Mouse (Mus musculus) left cerebral cortex, adult 9 months (tissue): ENCODE measurements around the gene Dock10.

Source experiments
- DNase-seq, 2 experiments: peaks; one replicate each; pipeline ENCODE4 v3.0.0; 2022; ENCODE audit warnings: low spot score in 2 of 2

Gene Dock10

DNA sequence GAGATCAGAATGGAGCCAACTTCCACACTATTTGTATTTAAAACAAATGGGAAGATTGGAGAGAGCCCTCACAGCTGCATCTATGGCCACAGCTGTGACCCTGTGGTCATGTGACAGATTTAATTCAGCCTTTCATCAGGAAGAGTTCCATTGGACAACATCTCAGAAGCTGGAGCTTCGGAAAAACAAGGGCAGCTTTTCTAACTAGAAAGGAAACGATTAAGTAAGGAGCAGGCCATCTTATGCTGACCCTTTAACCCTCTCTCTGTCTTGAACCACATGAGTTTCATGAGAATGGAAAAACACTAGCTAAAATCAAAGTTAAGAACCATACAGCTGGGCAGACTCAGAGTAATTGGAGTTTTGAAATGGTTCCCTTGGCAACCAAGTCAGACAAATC, 101.9 kb downstream of the Dock10 start:
- DNase-seq = no peak

DNA sequence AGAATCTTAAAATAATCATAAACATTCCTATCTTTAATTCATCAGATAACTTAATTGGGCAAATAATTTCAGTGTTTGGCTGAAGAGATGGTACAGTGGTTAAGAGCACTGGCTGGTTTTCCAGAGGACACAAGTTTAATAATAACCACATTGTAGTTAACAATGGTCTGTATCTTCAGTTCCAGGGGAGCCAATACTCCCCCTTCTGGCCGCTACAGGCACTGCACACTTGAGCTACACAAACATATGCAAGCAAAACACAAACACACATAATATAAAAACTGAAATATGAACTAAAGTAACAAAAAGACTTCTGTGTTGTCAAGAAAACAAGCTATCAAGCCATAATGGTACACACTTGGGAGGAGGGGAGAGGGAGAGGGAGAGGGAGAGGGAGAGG, 102.5 kb downstream of the Dock10 start:
- no peak for DNase-seq

DNA sequence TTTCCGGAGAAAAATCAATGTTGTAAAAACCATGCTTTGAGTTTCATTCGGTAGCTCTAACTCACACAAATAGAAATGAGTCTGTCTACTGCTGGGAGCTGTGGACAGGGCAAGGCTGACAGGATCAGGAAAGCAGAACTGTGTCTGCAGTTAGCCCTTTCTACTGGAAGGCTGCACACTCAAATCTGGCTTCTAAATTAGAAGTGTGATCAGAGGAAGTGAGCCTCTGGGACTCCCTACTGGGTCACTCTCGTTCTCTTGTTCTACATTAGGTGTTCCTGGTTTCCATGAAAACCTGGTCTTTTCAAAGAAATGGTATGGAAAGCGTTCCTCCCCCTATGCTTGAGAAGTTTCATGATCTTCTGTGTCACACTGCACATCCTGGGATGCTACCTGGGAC, 103.1 kb downstream of the Dock10 start:
- no peak for DNase-seq

GRCm38 (mm10) chr1:80654177-80654576, 104.2 kb downstream of the Dock10 start:
- no peak for DNase-seq

DNA sequence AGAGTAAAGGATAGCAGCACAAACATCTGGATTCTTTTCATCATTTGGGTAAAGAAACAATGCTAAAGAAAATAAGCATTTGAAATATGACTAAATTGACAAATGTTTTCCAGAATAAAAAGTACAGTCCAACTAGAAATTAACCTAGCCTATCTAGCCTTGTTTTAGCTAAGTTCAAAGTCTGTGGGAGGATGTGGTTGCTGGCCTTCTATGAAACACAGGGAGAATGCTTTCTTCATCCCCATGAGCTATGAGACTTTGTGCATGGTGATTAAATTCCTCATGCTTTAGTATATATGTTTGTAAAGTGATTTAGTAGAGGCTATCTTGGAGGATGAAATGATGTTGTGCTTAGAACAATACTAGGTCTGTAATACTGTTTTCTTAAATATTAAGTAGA, 105.5 kb downstream of the Dock10 start:
- DNase-seq = no peak

DNA sequence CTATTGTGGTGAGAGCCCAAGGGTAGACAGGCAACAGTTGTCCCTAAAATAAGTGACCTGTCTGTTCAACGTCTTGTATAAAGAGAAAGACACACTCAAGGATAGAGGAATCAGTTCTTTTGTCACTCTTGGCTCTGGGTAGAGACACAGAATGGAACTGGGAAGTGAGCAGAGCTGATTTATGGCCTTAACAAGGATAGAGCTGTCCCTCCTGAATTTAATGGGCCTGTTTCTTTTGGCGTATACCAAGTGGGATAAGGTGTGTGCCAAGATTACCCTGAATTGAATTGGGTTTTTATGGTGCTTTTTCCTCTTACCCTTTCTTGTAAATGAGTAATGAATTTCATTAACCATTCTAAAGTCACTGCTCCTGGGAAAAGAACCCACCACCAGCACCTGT, 106.2 kb downstream of the Dock10 start:
- DNase-seq = no peak

DNA sequence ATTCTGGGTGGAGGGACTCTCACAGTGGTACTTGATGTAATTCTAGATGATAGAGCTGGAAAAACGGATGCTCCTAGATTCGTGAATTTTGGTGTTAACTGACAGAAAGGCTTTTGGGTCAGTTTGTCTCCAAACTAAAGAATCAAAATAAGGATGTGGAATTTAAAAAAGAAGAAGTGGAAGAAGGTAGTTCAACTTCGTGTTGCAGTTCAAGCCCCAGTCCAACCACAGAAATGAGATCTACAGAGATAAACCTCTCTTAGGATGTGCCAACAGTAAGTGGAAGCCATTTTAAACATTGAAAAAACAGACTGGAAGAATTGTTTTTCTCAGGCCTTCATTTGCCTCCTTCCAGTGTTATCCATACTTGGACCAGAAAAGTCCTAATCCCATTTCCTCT, 111.7 kb downstream of the Dock10 start:
- DNase-seq = no peak

- DNase-seq = no peak
Observed at GRCm38 (mm10) chr1:80643866-80644451, 114.4 kb downstream of the Dock10 start.

DNA sequence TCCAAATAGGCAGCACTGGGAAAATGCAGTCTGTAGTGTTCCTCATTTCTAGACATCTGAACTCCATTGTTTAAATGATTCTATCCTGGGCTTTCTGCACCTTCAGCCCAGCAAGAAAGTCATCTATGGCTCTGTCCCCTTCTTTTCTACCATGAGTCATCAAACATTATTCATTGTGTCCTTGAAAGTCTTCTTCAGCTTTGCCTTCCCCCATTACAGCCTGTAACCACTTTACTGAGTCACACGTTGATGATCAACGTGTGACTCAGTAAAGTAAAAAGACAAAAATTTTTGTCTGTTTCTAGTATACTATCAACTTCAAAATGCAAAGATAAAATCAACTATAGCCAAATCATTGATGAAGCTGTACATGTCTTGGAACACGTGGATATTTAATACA, 116.5 kb downstream of the Dock10 start:
- DNase-seq = no peak

GRCm38 (mm10) chr1:80641288-80641687, 117.0 kb downstream of the Dock10 start:
- no peak for DNase-seq

GRCm38 (mm10) chr1:80639553-80639952, 118.8 kb downstream of the Dock10 start:
- no peak for DNase-seq

GRCm38 (mm10) chr1:80637214-80637705, 121.1 kb downstream of the Dock10 start:
- DNase-seq = peak in 1 of 2 experiments; percentile 65

DNA sequence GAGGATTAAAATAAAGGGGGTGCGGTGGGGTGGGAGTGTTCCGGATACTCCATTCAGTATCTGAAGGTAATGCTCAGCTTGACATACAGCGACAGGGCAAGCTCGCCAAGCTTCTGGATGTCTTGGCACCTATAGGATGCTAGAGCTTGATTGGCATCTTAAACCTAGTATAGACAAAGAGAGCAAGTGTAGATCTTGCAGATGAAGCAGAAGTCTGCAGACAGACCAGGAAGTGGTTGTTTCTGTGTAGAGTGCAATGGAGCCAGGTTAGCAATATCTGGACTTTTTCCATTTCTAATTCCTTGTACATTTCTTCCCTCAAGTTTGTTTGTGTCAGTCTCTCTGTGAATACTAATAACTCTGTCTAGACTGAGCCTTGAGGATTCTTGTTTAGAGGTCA, 122.5 kb downstream of the Dock10 start:
- DNase-seq = no peak

DNA sequence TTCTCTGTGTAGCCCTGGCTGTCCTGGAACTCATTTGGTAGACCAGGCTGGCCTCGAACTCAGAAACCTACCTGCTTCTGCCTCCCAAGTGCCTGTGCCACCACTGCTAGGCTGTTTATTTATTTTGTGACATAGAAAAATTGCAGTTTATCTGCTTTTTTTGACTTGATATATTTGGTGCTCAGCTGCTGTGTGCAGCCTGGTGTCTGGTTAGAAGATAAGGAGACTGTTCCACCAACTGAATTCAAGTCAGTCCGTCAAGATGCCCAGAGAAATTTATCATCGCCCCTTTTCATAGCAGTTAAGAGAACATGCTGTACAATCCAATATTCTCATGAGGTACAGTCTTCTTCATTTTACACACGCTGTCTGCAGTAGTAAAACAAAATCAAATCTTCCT, 124.8 kb downstream of the Dock10 start:
- DNase-seq = no peak

DNA sequence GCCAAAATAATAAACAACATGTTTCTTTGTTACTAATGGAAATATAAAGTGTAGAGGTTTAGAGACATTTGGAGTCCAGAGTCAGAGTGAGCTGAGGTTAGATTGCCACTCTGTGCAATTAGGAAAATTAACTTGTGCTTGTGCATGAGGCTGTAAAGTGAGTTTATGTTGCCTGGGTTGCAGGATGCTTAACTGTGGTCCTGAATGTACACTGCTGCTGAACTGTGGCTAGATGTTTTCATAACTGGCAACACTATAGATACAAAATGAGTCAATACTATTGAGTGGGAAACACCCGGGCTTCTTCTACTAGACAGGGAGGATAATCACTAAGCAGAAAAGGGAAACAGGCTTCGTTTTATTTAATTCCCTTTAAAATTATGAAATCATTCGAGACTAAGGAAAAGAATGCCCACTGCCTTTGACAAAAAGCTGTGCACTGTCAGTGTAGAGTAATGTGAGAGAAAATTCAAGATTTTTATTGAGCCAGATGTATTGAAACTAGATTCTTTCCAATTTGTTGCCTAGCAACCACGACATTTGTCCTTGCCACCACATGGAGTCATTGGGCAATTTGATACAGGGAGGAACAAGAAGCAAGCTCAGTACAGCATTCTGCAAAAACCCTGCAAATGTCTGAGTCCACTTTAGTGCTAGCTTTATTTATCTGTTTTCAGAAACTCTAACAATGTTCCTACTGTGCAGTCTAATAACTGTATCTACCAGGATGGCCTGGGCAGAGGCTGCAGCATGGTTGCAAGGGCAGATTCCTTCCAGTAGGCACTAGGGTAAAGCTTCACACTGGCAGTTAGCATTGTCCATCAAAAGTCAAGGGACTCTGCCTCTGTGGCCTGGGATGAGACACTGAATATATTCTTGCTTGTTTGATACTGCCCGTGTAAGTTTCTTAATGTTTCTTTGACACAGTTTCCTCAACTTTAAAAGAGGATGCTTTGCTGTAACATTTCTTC, 127.9 kb downstream of the Dock10 start:
- peak in 1 of 2 experiments; percentile 8 for DNase-seq

DNA sequence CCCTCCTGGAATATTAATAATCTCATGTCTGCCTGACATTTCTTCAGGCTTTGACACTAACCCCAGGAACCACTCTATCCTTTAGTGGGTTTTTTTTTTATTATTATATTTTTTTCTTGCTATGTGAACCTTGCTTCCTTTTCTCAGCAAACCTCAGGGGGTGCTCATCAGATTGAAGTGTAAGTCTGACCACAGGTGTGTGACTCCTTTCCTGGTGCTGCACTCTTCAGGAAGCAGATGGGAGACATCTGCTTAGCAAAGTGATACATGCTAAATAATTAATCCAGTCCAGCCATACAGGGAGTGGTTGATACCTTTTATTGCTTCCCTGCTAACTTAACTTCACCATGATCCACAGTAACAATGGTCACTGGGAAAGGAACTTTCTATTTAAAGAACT, 130.3 kb downstream of the Dock10 start:
- DNase-seq = no peak

DNA sequence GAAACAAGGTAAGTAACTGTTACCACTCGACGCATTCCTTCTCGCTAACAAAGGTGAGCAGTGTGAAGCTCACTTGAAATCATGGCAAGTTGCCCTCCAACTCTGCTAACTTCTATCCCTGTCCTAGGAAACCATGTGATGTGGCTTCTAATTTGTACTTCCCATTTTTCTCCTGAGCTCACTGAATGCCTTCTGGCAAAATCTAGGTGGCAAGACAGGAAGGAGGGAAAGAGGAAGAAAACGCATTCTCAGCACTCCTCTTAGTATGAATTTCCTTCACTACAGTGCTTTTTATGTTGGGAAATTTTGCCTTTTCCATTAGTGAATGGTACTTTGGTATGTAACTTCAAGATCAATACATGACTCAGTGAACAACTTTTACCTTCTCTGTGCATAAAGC, 131.5 kb downstream of the Dock10 start:
- no peak for DNase-seq

GRCm38 (mm10) chr1:80625371-80625770, 133.0 kb downstream of the Dock10 start:
- DNase-seq = no peak

- no peak for DNase-seq
Observed at GRCm38 (mm10) chr1:80624552-80624951, 133.8 kb downstream of the Dock10 start.

GRCm38 (mm10) chr1:80622646-80623045, 135.7 kb downstream of the Dock10 start:
- no peak for DNase-seq

GRCm38 (mm10) chr1:80619100-80619499, 139.2 kb downstream of the Dock10 start:
- DNase-seq = no peak

DNA sequence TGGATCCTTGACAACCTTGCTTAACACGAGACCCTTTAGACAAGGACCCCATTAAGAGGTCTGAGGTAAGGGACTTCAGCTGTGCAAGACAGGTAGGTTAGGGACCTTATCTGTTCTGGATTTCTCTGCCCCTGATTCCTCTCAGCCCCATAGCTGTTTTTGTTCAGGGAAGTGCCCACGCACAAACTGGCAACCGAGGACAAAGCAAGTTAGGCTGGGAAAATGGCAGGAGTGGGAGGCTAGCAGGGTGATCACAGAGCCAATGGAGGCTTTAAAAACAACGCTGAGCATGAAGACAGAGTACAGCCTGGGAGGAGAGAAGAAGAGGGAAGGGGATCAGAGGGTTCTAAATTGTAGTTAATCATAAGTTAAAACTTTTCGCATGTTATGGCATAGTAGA, 141.7 kb downstream of the Dock10 start:
- no peak for DNase-seq

DNA sequence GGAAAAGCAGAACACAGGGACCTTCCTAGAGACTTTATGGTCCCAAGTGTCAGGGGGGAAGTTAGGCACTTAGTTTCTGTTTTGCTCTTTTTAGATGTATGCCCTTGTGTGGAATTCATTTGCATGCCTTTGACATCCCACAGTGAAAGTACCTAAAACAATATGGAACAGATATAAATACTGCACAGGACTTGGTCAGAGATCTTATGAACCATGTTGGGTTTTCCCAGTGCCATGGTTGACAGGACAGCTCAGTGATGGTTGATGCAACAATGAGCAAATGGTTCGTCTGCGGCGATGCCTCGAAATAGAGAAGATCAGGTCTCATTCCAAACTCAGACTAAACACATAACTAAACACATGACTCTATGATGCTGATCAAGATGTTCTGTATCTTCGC, 143.6 kb downstream of the Dock10 start:
- DNase-seq = no peak
